Mouse (Mus musculus): ENCODE data around the gene Dcx. TPM values are rescaled to one million over a fixed set of nuclear protein-coding genes. Genes with fewer than 3 reads are reported as not detected.

Gene Dcx
- 0.15 and 0.29 TPM in 2 replicates for polyA plus RNA-seq (2015; fragmentation: Nextera tagmentation; extraction: Ambion mirVana)

DNA sequence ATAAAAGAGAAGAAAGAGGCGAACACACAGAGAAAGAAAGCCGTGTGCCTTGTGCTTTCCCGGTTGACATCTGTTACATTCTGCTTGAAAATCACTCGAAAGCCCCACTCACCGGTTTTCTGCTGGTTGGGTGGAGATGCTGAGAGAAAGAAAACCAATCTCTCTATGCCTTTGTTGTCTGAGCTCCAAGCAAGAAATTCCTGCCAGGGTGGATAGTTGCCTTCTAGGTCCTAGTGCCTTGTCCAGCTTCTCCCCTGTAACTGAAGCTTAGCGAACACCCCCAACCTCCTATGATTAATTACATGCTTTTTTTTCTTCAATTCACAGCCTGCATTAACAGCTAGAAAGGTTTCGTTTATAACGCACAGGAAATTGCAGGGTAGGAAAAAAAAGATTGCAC lies at the start of gene Dcx:
TSS of gene Dcx (minus strand) at position 354 of the 400 bp plus-strand sequence.
- Histone ChIP-seq H3K36me3 (replicated peaks) (no peaks in the 10 kb centered on the region), H3K4me3 (replicated peaks) (no peak within 1 kb of the TSS)
- 41% methylated on average over 8 of the region's 8 CpGs for WGBS (ENCODE audit: insufficient replicate concordance)

DNA sequence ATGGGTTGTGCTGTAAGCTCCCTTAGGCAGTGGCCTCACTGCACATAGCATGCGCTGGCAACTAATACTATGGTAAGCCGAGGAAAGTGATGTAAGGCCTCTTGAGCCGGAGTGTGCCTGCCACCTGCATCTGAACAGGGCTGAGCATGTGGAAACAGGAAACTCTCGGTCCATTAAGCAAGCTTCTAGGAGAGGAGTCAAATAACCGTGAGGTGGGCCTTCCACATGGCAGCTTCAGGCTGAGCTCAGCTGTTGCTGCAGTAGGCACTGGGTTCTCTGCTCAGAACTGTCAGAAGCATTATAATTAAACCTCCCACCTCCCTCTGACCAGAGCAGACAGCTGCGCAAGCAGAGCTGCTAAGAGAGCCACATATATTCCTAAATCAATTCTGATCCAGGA lies 33.1 kb upstream of the Dcx start:
- no peak overlapping the region for H3K4me2 ChIP-seq
- no peak overlapping the region for H3K9ac ChIP-seq
- no peak overlapping the region for H3K4me3 ChIP-seq (replicated peaks)
- no peak overlapping the region for H3K27ac ChIP-seq (replicated peaks)
- H3K9me3 ChIP-seq (replicated peaks), result no peaks in the 10 kb centered on the region
- WGBS (ENCODE audit: insufficient replicate concordance), result 56% methylated on average over 6 of the region's 6 CpGs
- no peaks in the 10 kb centered on the region for H3K27me3 ChIP-seq
- H3K4me1 ChIP-seq (replicated peaks), result no peaks in the 10 kb centered on the region
- ATAC-seq (ENCODE audit: insufficient read depth), result no peak
- no peaks in the 10 kb centered on the region for H3K36me3 ChIP-seq (replicated peaks)

More for the DNA sequence above, at the start of gene Dcx:
- ATAC-seq (ENCODE audit: insufficient read depth), result no peak
- Histone ChIP-seq H3K4me2 (no peak within 1 kb of the TSS), H3K27me3 (no peaks in the 10 kb centered on the region), H3K9me3 (replicated peaks) (no peaks in the 10 kb centered on the region), H3K9ac (no peak within 1 kb of the TSS), H3K4me1 (replicated peaks) (no peaks in the 10 kb centered on the region), H3K27ac (replicated peaks) (no peak within 1 kb of the TSS)

DNA sequence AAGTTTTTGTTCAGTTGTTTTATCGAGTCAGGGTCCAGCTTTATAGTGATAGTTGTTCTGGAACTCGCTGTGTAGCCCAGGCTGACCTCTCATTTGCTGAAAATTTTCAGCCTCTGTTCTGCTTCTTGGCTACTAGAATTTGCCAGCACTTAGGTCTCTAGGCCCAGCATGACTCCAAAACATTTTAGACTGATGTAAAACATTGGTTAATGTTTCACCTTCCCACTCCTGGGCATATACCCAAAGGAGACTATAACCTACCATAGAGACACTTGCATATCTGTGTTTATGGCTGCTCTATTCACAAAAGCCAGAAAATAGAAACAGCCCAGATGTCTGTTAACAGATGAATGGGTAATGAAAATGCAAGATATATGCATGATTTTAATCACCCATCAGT lies 560 bp upstream of the Dcx start:
- Histone ChIP-seq H3K4me1 (replicated peaks) (no peaks in the 10 kb centered on the region), H3K4me2 (no peak overlapping the region), H3K9me3 (replicated peaks) (no peaks in the 10 kb centered on the region), H3K27me3 (no peaks in the 10 kb centered on the region), H3K36me3 (replicated peaks) (no peaks in the 10 kb centered on the region), H3K27ac (replicated peaks) (no peak overlapping the region), H3K9ac (no peak overlapping the region), H3K4me3 (replicated peaks) (no peak overlapping the region)
- 66% methylated on average over 2 of the region's 2 CpGs for WGBS (ENCODE audit: insufficient replicate concordance)
- no peak for ATAC-seq (ENCODE audit: insufficient read depth)

DNA sequence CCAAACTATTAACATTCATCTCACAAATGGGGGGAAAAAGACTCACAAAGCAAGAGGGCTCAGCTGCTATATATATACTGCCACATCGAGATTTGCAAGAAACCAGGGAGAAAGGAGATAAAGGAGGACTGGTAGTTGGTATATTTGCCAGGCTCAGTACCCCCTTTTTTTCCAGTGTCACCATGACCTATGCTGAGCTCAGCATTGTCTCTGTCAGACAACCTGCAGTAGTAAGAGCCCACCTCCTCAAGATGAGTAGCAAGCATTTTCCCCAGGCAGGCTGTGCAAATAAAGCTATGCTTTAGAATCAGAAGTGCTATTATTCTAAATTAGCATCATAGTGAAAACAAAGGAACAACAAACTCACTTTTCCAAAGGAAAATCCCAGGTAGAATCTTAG lies 581 bp downstream of the Dcx start:
- Histone ChIP-seq H3K4me1 (replicated peaks) (no peaks in the 10 kb centered on the region), H3K4me2 (no peak overlapping the region), H3K27ac (replicated peaks) (no peak overlapping the region), H3K27me3 (no peaks in the 10 kb centered on the region), H3K4me3 (replicated peaks) (no peak overlapping the region), H3K36me3 (replicated peaks) (no peaks in the 10 kb centered on the region), H3K9me3 (replicated peaks) (no peaks in the 10 kb centered on the region), H3K9ac (no peak overlapping the region)
- WGBS (ENCODE audit: insufficient replicate concordance), result 29% methylated on average over 1 of the region's 1 CpGs
- ATAC-seq (ENCODE audit: insufficient read depth), result no peak

DNA sequence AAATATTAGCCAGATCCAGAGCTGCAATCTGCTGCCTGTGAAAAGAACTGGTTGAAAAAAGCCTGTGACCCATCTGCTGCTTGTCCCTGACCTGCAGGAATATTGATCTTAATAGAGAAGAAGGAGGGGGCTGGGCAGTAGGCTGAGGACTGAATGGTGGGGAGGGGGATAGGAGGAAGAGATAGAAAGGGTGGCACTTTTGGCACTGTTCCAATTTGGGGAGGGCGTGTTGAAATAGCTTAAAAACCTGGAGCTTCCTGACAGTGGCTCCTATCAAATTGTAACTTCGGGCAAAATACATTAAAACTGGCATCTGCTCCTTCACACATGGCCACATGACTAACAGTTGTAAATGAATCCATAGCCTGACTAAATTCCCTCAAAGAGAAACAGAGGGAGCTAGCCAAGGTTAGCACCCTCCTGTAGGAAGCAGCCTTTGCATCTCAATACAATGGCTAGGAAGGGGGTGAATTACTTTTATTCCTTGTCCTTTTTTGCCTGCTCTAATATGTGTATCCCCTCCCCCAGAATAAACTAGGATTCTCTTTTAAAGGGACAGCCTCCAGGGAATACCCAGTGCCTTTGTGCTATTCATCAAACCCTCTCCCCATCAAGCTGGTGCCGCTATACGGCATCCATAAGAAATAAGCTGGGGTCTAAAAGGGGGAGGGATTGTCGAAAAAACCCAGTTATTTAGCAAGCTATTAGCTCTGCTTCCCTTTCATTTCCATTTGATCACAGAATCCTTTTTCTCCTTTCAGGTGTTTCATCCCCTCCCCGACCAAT lies 1.5 kb downstream of the Dcx start:
- WGBS (ENCODE audit: insufficient replicate concordance), result 43% methylated on average over 6 of the region's 6 CpGs

DNA sequence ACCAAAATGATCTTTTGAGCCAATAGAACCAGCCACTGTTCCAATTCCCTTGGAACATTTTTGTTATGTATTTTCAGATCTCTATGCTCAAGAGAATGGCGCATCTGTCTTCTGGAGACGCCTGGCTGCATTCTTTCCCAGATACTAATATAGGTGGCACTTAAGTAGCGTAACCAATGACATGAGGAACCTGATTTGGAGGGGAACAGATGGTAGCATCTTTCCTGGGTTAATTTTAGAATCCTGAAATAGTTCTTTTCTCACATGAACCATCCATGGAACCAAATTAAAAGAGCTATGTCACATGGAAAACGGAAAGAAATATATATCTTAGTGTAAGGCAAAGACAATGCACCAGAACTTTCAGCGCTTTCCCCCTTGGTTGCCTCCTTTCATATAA lies 11.0 kb downstream of the Dcx start:
- H3K27me3 ChIP-seq, result no peaks in the 10 kb centered on the region
- no peak for ATAC-seq (ENCODE audit: insufficient read depth)
- 53% methylated on average over 5 of the region's 5 CpGs for WGBS (ENCODE audit: insufficient replicate concordance)
- H3K4me3 ChIP-seq (replicated peaks), result no peak overlapping the region
- H3K4me1 ChIP-seq (replicated peaks), result no peaks in the 10 kb centered on the region
- H3K27ac ChIP-seq (replicated peaks), result no peak overlapping the region
- no peaks in the 10 kb centered on the region for H3K9me3 ChIP-seq (replicated peaks)
- H3K36me3 ChIP-seq (replicated peaks), result no peaks in the 10 kb centered on the region
- H3K9ac ChIP-seq, result no peak overlapping the region
- no peak overlapping the region for H3K4me2 ChIP-seq

More for the DNA sequence above, 1.5 kb downstream of the Dcx start:
- Histone ChIP-seq H3K4me1 (replicated peaks) (no peaks in the 10 kb centered on the region), H3K4me2 (no peak overlapping the region), H3K36me3 (replicated peaks) (no peaks in the 10 kb centered on the region), H3K4me3 (replicated peaks) (no peak overlapping the region), H3K27ac (replicated peaks) (no peak overlapping the region), H3K9ac (no peak overlapping the region), H3K27me3 (no peaks in the 10 kb centered on the region), H3K9me3 (replicated peaks) (no peaks in the 10 kb centered on the region)
- ATAC-seq (ENCODE audit: insufficient read depth), result no peak

DNA sequence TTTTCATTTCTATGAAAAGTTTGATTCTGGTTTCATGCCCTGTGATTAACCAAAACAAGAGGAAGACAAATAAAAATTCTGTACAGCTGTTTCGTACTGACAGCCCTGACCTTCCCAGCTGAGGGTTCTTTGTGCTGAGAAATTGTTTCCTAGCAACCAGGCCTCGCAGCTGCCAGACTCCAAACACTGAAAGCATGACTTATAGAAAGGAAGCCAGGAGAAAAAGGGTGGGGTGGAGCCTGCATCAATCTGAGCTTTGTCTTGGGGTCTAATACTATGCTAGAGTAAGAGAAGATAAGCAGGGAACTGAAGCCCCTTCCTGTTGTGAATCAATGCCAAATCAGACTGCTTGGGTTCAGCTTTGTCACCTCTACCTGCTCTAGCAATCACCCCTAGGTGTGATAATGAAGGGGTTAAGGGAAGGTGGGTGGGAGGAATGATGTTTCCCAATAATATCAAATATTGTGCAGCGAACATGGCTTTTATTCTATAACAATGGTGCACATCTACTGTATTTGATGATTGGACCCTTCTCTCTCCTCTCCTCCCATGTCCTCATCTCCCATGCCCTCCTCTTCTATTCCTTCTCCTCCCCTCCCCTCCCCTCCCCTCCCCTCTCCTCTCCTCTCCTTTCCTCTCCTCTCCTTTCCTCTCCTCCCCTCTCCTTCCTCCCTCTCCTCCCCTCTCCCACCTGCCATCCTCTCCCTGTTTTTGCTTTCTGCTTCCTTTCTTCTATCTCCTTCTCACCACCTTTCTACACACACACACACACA lies 26.2 kb downstream of the Dcx start:
- Histone ChIP-seq H3K36me3 (replicated peaks) (no peaks in the 10 kb centered on the region), H3K27me3 (no peaks in the 10 kb centered on the region), H3K27ac (replicated peaks) (no peak overlapping the region), H3K4me1 (replicated peaks) (no peaks in the 10 kb centered on the region), H3K4me2 (no peak overlapping the region), H3K9me3 (replicated peaks) (no peaks in the 10 kb centered on the region), H3K4me3 (replicated peaks) (no peak overlapping the region), H3K9ac (no peak overlapping the region)
- ATAC-seq (ENCODE audit: insufficient read depth), result no peak
- 38% methylated on average over 3 of the region's 3 CpGs for WGBS (ENCODE audit: insufficient replicate concordance)

DNA sequence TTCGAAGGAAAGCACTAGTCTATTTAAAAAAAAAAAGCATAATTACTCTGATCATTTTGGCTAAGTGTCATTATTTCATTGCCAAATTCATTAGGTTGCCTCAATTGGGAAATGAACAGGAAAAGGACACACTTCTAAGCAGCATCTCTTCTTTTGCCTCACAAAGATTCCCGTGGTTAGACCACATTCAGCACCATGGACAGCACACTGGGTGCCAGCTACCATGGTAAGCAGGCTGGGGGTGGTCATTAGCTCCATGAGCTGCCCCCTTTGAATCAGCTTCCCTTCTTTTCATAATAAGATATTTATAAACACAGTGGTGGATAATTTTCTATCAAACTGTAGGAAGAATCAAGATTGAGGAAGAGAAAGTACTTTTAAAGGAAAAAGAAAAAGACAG lies 28.4 kb downstream of the Dcx start:
- H3K27me3 ChIP-seq, result no peaks in the 10 kb centered on the region
- WGBS (ENCODE audit: insufficient replicate concordance), result 17% methylated on average over 2 of the region's 2 CpGs

DNA sequence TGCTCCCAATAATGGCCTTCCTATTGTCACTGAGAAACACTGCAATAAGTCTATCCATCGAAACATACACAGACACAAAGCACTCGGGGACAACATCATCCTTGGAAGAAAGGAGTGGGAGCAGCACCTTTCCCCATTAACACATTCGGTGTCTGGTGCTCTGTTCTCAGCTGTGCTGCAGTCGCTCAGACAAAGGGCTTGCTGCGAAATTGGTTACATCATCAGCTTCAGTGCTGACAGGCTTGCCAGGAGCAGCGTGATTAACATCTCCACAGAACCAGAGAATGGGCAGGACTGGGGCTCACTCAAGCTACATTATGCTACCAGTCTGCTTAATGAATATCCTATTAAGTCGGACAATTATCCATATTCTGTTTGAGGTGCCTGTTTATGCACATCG lies 30.8 kb downstream of the Dcx start:
- no peak overlapping the region for H3K27ac ChIP-seq (replicated peaks)
- H3K9me3 ChIP-seq (replicated peaks), result no peaks in the 10 kb centered on the region
- H3K4me1 ChIP-seq (replicated peaks), result no peaks in the 10 kb centered on the region
- no peak for ATAC-seq (ENCODE audit: insufficient read depth)
- WGBS (ENCODE audit: insufficient replicate concordance), result 34% methylated on average over 8 of the region's 8 CpGs
- no peaks in the 10 kb centered on the region for H3K36me3 ChIP-seq (replicated peaks)
- no peak overlapping the region for H3K4me2 ChIP-seq
- no peak overlapping the region for H3K9ac ChIP-seq
- no peaks in the 10 kb centered on the region for H3K27me3 ChIP-seq
- H3K4me3 ChIP-seq (replicated peaks), result no peak overlapping the region

More for the DNA sequence above, 28.4 kb downstream of the Dcx start:
- Histone ChIP-seq H3K27ac (replicated peaks) (no peak overlapping the region), H3K4me1 (replicated peaks) (no peaks in the 10 kb centered on the region), H3K4me2 (no peak overlapping the region), H3K9me3 (replicated peaks) (no peaks in the 10 kb centered on the region), H3K9ac (no peak overlapping the region), H3K36me3 (replicated peaks) (no peaks in the 10 kb centered on the region), H3K4me3 (replicated peaks) (no peak overlapping the region)
- ATAC-seq (ENCODE audit: insufficient read depth), result no peak

DNA sequence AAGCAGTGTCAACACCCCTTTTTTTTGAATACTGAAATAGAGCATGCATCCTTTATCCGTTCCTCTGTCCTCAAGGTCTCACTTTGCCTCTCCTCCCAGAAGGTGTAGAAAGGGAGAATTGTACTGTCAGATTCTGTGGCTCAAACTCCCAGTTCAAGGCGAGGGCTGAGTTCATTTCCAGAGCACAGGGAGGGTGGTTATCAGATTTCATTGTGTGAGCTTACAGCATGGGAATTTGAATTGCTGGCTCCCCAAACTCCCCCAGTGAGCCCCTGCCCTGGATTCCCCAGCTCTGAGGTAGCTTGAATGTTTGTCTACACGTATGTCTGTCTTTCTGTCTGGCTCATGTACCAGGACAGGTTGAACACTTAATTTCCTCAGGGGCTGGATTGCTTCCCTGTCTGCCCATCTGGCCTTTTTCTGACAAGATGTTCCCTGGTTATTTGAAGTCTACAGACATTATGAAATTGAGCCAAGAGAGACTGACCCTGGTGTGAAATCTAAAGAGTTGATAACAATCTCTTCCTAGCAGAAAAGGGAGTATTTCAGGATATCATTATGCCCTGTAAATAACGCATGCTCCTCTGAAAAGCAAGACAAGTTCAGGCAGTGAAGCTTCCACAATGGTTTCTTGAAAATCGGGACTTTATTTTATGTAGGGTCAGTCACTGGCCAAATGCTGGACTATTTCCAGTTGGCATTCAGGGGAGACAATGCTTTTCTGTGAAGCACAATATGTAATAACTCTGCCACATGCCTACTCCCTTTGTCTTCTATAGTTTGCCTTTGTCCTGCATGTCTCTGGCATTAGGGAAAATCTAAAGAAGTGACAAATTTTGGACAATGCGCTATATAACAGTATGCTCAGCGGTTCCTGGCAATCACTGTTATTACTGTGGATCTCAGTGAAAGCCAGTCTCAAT lies 35.5 kb downstream of the Dcx start:
- no peak overlapping the region for H3K9ac ChIP-seq
- no peaks in the 10 kb centered on the region for H3K9me3 ChIP-seq (replicated peaks)
- no peaks in the 10 kb centered on the region for H3K4me1 ChIP-seq (replicated peaks)
- no peaks in the 10 kb centered on the region for H3K36me3 ChIP-seq (replicated peaks)
- no peak for ATAC-seq (ENCODE audit: insufficient read depth)
- H3K27me3 ChIP-seq, result no peaks in the 10 kb centered on the region
- 55% methylated on average over 7 of the region's 7 CpGs for WGBS (ENCODE audit: insufficient replicate concordance)
- no peak overlapping the region for H3K4me2 ChIP-seq
- no peak overlapping the region for H3K4me3 ChIP-seq (replicated peaks)
- no peak overlapping the region for H3K27ac ChIP-seq (replicated peaks)

DNA sequence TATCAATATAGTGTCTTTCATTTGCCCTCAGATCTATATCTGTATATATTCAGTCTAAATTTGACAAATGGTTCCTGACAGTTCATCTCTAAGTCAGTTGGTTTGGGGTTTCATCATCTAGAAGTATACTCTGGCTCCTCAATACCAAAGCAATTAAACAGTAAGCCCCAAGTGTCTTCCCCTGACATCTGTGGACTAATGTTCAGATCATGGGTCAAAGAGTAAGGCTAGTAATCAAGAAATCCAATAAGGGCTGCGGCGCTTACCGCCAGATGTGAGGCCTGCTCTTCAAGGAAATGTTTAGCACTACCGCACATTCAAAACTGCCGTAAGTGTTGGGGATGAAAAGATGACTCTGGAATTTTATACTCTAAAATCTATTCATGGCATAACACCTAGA lies 36.2 kb downstream of the Dcx start:
- no peaks in the 10 kb centered on the region for H3K27me3 ChIP-seq
- no peaks in the 10 kb centered on the region for H3K9me3 ChIP-seq (replicated peaks)
- no peaks in the 10 kb centered on the region for H3K36me3 ChIP-seq (replicated peaks)
- no peak overlapping the region for H3K4me2 ChIP-seq
- no peaks in the 10 kb centered on the region for H3K4me1 ChIP-seq (replicated peaks)
- no peak overlapping the region for H3K4me3 ChIP-seq (replicated peaks)
- H3K27ac ChIP-seq (replicated peaks), result no peak overlapping the region
- no peak for ATAC-seq (ENCODE audit: insufficient read depth)
- WGBS (ENCODE audit: insufficient replicate concordance), result 84% methylated on average over 5 of the region's 5 CpGs
- H3K9ac ChIP-seq, result no peak overlapping the region

All from liver, embryonic 15.5 days (tissue).